Mouse (Mus musculus) heart, postnatal 36 days (tissue): ENCODE results near the gene Ngfr. TPM values are rescaled to one million over a fixed set of nuclear protein-coding genes. Genes with fewer than 3 reads are reported as not detected.

Experiments used
- DNase-seq, 2 experiments: peaks; one replicate each; pipeline ENCODE4 v3.0.0; 2021 to 2022
- intact Hi-C: fragments of 180-260 bp; cut with DNase I; formaldehyde crosslinking; loops from one replicate; pipeline ENCODE4 v1.15.1; 2025
- total RNA-seq, 2 experiments: library from RNA; stranded (reverse); gene quantifications; 2 replicates each; pipeline ENCODE4 v1.2.3; 2021

Gene Ngfr
- total RNA-seq, 2 experiments from 2014 or later = 0.33 to 0.92 TPM

DNA sequence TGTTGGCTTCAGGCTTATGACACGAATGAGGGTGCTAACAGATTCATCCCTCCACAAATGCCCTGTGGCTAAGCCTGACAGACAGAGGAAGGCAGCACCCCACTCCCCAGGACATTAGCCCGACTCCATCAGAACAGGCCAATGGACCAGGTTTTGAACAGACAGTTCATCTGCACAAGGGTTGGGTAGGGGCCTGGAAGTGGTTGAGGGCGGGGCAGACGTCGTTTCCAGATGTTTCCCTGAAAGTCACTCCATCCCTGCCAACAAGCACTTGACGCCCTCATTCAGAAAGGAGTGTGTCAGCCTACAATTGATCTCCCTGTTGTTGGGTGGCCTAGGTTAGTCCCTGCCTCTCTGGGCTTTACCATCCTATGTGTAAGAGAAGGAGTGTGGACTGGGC lies 17.6 kb downstream of the Ngfr start:
- DNase-seq = no peak
- intact Hi-C loops = no loop called here

DNA sequence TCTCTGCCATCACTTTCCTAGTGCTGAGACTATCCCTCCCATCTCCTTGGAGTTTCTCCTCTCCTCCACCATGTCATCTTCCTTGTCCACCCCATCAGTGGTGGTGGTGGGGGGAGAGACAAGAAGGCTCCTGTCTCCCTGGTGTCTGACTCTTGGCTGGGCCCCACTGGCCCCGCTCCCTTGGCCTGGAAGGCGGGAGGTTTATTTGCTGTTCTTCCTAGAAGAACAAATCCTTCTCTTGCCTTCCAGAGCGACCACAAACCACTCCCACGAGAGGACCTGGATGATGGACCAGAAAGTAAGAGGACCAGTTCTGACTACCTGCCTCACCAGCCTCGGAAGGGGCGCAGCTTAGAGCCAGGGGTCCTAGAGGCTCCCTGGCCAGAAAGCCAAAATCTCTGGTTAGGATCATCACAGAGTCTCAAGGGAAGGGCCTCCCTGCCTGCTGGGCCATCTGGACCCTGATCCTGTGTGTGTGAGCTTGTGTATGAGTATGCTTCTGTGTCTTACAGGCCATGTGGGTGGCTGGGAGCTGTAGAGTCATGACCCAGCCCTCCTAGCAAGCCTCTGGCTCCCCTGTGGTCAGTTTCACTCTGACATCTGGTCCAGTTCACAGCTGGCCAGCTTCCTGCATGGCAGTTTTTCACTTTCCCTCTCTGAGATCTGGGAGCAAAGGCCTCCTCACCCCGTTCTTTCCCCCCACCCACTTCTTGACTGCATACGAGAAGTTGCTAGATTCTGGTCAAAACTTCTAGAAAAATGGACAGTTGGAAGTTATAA lies 19.4 kb downstream of the Ngfr start:
- intact Hi-C loops = no loop called here
- DNase-seq = peak; percentile 25 to 34

DNA sequence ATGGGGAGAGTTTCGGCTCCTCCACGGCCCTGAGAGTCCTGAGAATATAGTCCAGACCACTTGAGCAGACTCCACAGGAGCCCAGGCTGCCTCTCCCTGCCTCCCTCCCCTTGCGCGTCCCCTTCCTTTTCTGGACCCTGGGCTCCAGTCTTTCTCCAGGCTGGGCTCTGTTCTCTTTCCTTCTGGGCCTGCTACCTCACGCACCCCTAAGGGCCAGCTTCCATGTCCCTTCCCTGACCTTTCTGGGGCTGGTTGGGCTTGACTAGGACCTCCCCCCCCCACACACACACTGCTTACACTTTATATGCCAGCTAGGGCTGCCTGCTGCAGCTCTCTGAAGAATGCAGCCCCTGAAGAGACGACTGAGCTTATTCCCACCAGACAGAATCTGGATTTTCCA lies 20.2 kb downstream of the Ngfr start:
- no peak for DNase-seq
- intact Hi-C loops = no loop called here

DNA sequence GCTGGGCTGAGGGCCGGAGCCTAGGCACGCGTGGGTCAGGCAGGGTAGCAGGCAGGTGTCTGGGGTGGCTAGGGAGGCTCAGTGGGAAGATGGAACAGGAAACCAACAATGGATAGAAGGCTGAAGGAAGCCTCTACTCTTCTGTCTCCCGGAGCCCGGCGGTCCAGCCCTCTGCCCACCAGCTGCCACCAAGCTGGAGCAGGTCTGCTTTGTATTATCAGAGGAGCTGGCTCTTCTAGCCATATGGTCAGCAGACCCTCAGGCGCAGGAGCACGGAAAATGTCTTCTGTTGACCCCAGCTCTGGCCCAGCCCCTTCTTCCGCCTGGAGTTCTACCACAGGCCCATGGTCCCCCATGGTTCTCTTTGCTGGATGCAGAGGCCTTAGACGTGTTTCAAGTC lies 22.2 kb downstream of the Ngfr start:
- DNase-seq = no peak
- intact Hi-C loops = no loop called here

DNA sequence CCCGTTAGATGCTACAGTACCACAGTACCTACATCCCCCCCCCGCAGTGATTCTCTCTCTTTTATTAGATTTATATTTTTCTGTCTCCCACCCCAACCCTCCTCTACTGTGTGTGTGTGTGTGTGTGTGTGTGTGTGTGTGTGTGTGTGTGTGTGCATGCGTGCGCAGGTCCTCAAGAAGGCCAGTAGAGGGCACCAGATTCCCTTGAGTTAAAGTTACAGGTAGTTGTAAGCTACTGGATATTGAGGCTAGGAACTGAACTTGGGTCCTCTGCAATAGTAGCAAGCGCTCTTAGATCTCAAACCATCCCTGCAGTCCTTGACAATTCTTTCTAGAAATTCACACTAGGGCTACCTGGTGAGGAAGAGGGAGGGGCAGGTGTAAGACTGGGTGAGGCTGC lies 23.7 kb downstream of the Ngfr start:
- intact Hi-C loops = no loop called here
- DNase-seq = no peak

DNA sequence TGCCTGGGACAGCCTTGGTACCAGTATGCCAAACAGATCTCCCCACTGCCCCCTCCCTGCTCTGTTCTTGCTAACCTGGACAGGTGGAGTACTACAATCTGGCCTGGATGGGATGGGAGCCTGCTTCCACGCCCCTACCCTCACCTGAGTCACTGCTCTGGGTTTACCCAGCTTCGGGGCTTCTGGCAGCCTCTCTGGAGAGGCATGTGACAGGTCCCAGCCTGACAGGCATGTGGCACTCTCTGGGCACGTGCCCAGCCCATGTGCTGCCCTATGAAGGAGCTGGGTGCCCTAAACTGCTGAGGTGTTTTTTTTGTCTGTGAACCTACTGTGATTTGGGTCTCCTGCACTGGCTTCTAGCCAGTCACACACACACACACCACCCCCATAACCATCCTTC lies 26.8 kb downstream of the Ngfr start:
- intact Hi-C loops = no loop called here
- no peak for DNase-seq

DNA sequence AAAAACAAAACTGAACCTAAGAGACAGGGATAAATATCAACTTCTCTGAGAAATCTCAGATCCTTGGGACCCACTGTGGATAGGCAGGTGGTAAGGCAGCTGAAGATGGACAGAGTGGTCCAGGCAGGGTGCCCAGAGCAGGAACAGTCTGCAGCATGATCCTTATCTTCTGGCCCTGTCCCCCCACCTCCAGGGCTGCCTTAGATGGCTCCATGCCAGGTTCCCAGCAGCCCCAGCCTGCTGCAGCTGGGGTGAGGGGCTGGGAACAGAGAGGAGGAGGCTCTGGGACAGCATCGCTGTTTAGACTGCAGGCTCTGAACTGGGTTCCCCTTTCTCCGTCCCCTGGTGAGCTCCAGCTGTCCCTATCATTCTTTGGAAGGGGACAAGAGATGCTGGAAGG lies 27.8 kb downstream of the Ngfr start:
- intact Hi-C loops = no loop called here
- no peak for DNase-seq

DNA sequence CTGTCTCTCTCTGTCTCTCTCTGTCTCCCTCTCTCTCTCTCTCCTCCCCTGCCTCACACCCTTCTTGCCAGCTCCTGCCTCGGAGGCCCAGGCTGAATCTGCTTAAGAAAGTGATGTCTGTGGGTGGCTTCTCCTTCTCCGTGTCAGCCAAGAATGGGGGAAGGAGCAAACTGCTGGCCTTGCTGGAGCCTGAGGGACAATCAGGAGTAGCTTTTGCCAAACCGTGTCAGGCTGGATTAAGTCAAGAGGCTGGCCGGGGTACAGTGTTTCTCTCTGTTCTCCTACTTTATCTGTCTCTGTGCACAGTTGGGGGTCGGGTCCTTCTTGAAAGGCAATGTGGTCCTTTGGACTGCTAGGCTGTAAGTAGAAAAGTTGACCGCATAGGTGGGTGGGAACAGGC lies 29.8 kb downstream of the Ngfr start:
- no peak for DNase-seq
- intact Hi-C loops = no loop called here

DNA sequence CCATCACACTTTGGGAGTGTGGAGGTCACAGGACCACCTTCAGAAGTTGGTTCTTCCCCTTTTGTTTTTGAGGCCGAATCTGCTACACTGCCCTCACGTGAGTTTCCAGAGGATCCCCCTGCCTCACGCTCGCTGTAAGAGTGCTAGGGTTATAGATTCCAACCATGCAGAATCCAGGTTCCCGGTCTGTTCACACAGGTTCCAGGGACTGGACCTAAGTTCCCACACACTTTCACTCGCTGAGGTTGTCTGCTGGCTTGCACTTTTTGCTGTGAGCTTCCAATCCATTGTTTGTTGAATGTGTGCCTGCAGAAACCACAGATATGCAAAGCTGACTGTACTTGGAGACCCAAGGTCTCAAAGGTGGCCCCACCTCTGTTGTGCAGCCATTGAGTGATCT lies 30.5 kb downstream of the Ngfr start:
- DNase-seq = no peak
- intact Hi-C loops = no loop called here

DNA sequence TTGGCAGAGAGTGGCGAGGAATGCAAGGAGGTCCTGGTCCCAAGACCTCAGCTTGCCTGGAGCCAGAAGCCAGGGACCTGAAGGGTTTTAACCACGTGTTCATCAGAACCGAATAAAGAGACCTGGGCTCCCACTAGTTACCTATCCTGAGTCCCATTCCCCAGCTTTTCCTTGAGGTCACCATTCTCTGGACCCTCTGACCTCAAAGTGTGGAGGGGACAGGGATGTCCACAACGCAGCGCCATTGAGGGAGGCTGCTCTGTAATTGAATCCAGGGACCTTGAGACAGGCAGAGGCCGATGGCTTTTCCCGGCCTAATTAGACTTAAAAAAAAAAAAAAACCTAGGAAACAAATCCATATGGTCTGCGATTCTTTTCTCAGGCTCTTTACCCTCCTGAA lies 32.3 kb downstream of the Ngfr start:
- intact Hi-C loops = no loop called here
- no peak for DNase-seq

DNA sequence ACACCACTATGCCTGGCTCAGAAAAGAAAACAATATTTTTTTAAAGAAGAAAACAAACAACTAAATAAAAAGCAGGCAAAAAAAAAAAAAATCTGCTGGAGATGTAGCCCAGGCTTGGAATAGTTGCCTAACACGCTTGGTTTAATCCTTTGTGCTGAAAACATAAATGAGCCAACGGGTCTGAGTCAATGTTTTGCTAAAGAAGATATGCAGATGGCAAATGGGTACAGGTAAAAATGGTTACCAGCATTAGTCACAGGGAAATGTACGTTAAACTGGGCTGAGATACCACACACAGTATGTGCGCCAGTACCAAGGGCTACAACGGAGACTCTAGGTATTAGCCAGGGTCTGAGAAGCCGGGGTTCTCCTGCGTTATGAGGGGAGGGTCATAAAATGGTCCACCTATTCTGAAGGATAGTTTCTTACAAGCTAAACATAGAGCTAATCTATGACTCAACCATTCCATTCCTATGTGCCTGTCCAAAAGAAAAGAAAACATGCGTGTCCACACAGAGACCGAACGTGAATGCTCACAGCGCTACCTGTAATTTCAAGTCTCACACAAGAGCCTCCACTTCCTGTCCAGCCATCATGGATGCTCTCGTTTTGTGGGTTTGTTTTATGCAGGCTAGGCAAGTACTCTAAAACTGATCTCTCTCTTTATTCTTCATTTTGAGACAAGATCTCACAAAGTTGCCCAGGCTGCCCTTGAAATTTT lies 37.1 kb downstream of the Ngfr start:
- intact Hi-C loops = no loop called here
- no peak for DNase-seq

DNA sequence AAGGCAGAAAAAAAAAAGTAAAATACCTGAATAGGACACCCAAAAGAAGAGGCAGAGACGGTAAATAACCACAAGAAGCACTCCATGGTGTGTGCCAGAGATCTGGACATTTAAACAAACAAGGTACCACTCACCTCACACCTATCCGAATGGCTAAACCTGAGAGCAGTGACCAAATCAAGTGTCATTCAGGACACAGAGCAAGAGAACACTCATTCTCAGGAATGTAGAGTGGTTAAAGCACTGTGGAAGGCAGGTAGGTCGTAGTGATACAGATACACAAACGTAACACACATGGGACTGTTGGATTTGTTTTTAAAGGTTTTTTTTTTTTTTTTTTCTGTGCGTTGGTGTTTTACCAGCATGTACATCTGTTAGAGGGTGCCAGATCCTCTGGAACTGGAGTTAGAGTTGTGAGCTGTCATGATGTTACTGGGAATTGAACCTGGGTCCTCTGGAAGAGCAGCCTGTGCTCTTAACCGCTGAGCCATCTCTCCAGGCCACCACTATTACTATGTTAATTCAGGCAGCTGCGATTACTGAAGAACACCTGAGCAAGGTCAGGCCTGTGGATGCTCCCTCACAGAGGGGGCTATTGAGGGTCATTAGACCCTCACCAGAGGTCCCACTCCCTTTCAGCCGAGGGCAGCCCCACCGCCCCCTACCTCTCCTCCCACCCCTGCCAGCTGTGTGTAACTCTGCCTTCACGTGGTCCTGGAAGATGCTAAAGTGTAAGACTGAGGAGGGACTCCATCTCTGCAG lies 41.3 kb downstream of the Ngfr start:
- intact Hi-C loops = no loop called here
- DNase-seq = no peak

DNA sequence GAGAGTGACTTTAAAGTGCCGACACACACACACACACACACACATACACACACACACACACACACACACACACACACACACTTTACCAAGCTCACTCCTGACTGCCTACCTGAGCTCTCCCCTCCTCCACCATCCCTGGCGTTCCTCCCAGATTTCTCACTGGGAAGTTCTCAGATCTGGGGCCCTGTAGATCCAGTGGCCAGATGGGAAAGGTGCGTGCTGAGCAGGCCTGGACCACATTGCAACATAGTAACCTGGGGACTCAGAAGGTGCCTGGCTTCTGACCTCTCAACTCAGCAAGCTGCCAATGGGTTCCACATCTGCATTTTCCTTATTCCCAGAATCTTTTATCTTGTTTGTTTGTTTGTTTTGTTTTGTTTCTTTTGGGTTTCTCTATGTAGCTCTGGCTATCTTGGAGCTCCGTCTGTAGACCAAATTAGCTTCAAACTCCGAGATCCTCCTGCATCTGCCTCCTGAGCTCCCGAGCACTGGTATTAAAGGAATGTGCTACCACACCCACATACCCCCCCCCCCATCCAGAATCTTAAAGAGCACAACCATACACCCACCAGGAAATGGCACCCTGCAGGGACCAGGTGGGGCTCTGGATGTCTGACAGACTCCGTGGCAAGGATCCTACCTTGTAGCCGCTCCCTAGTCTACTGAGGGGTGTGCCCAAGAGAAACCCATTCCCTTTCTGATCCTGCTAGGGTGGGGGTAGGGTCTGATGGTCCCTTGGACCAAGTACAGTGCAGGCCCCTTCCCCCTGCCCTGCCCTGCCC lies 42.8 kb downstream of the Ngfr start:
- no peak for DNase-seq
- intact Hi-C loops = no loop called here

DNA sequence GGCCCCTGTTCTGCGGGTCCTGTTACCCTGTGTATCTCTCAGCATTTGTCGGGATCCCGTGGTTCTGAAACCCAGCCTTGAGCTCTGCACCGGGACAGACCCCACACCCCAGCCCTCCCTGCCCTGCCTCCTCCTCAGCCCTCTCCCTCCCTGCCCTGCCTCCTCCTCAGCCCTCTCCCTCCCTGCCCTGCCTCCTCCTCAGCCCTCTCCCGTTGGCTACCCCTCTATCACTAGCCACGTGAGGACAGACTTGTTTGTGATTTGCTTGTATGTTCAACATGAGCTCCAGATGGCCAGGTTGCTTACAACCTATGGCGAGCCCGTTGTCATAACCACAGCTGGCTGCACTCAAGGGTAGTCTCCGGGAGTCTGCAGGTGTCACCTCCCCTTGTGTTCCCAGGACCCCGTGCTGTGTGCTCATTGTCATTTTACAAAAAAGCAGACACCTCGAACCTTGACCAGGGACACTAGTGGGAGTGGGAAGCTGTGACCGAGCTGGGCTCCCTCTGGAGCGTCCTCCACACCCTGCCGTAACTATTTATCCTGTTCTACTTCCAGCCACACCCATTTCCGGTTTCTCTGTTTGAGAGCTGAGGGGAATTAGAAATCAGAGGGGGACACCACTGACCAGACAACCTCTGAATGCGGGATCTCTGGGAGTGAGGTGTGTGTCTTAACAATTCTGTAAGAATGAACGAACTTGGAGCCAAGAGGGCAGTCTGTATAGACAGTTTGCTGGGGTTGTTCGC lies 46.7 kb downstream of the Ngfr start:
- intact Hi-C loops = no loop called here
- no peak for DNase-seq

DNA sequence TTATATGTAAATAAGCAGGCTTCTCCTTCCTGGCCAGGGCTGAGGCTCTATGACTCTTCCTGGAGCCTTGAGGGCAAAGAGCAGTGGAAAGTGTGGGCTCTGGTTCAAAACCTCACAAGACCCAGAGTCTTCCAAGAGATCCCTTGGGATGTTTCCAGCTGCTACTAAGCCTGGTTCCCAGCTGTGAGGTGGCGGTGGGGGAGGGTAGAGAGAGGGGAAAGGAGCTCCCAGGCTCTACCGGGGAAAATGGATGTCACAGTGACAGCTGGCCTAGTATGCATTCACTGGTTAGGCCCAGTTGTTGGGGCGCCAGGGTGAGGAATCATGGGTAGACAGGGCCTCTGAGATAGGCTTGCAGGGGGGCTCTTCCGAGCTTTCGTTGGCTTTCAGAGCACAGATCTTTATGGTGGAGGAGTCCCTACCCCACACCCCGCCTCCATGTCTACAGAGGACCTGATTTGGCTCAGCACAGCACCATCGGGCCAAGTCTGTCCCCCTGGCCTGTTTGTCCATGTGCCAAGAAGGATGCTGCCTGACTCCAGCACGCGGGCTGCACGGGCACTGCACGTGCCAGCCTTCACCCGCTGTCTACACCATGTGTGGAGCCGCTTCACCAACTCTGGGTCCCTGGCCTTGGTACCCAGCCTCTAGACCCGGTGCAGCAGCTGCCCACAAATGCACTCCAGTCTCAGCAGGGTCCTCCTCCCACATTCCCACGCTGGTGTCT lies 49.0 kb downstream of the Ngfr start:
- intact Hi-C loops = no loop called here
- DNase-seq = no peak

DNA sequence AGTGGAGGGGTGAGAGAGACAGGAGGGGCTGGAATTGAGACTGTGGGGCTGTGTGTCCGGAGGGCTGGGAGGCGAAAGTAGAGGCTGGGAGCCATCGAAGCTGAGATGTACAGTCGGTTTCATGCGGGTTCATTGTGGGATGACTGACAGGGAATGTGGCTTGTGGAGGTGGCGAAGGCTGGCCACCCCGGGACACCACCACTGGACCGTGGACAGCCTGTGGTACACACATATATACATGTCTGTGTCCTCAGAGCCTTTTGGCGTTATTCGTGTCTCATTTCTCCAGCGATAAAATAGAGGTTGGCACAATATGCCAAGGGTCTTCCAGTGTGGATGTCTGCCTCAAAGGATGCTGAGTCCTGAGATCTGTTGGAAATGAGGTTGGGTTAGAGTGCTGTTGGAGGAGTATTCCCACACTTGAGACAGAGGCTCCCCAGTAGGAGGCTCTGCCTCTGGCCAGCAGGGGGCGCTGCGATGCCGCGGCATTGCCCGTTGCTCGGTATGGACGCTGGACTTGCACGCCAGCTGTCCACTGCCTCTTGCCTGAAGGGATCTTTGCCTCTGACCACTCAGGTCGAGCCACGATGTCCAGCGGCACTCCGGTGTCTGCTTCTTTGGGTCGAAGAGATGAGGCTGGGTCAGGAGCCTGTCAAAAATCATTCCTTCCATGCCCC lies 53.9 kb downstream of the Ngfr start:
- peak; percentile 91 to 93 for DNase-seq
- intact Hi-C loops = loop anchor here (1.0 to 5.0 kb wide), 3 partner anchors 53 to 219 kb away; no protein-coding TSS in a partner anchor

DNA sequence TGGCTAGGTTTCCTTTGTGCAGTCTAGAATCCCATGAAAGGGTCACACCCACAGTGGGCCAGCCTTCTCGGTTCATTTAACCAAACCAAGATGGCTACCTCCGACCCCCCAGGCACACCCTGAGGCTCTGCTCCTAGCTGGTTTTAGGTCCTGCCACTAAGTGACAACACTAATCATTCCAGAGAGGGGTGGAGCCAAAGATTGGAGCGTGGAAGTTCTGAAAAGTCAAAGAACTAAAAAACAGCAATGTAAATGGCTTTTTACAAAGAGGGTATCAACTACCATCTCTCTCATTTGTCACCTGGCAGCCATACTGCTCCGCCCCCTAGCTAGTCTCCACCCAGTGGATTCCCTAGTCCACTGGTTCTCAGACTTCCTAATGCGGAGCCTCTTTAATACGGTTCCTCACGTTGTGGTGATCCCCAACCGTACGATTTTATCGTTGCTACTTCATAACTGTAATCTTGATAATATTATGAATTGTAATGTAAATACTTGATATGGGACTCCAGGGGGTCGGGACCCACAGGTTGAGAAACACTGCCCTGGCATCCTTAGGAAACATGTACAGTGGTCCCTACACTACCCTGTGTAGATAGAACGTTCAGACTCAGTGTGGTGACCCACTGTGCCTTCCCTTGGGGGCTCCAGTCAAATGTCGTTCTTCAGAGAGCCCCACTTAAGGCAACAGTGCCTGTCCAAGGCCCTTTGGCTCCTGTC lies 55.0 kb downstream of the Ngfr start:
- intact Hi-C loops = loop anchor here (1.0 to 5.0 kb wide), 3 partner anchors 54 to 220 kb away; no protein-coding TSS in a partner anchor
- DNase-seq = no peak

DNA sequence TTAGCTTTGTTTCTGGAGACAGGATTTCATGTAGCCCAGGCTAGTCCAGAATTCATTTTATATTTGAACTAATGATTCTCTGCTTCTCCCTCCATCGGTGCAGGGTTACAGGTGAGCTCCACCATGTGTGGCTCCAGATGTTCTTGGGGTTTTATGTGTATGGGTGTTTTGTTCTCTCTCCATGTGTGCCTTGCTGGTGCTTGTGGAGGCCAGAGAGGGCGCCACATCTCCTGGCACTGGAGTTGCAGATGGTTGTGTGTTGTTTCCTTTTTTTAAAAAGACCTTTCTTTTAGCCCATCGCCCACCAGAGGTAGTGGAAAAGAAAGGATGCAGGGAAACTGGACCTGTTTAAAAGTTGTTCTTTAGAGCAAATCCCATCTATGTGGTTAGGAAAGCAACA lies 59.3 kb downstream of the Ngfr start:
- no peak for DNase-seq
- intact Hi-C loops = no loop called here
